In the genomic region with DNA sequence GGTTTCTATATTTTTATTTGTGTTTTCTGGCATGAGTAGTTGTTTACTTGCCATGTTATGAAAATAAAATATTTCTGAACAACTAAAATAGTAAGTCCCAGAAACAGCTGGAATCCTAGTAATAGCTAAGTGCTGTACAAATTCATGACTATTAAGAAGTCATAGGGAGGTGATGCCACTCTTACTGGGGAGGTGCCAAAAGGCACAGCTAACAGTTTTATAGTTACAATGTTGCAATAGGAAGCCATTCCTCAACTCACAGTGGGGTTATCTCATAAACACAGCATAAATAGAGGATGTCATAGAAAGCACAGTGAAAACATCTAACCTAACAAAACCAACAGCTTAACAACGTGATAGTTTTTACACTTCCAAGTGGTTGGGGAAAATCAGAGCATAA, we compare ENCODE assay signal across 24 mouse cellular contexts.
"Had no signal": no experiment of that assay in that cellular context is flagged by ENCODE, and none has a peak within 500 bp of the region (broad histone marks: within the 10 kb centered on the region; RNA-seq: fewer than 3 reads in every experiment).

No protein-coding gene starts in this region.

- H3K36me3 ChIP-seq: heart, embryonic 10.5 days; heart, embryonic 12.5 days; hindbrain, embryonic 10.5 days; hindbrain, embryonic 12.5 days; intestine, embryonic 15.5 days; limb, embryonic 10.5 days; limb, embryonic 12.5 days had no signal

- H3K4me1 ChIP-seq: heart, embryonic 10.5 days; heart, embryonic 12.5 days; hindbrain, embryonic 10.5 days; hindbrain, embryonic 12.5 days; intestine, embryonic 15.5 days; limb, embryonic 10.5 days; limb, embryonic 12.5 days had no signal

- H3K9ac ChIP-seq: heart, embryonic 12.5 days; hindbrain, embryonic 12.5 days; hindbrain, embryonic 14.5 days; intestine, embryonic 15.5 days; limb, embryonic 12.5 days had no signal

- H3K9me3 ChIP-seq: heart, embryonic 10.5 days; heart, embryonic 12.5 days; hindbrain, embryonic 10.5 days; hindbrain, embryonic 12.5 days; intestine, embryonic 15.5 days; limb, embryonic 10.5 days; limb, embryonic 12.5 days had no signal

- H3K27ac ChIP-seq: gastrocnemius, adult 2 months; heart, embryonic 10.5 days; hindbrain, embryonic 10.5 days; hindbrain, embryonic 12.5 days; hindbrain, embryonic 14.5 days; intestine, embryonic 15.5 days; left cerebral cortex, adult 2 months; limb, embryonic 10.5 days; limb, embryonic 12.5 days had no signal

- H3K4me3 ChIP-seq: gastrocnemius, adult 2 months; heart, embryonic 10.5 days; heart, embryonic 12.5 days; hindbrain, embryonic 10.5 days; hindbrain, embryonic 12.5 days; intestine, embryonic 15.5 days; layer of hippocampus, adult 2 months; left cerebral cortex, adult 2 months; limb, embryonic 10.5 days; limb, embryonic 12.5 days had no signal

- ATAC-seq: hindbrain, embryonic 16.5 days; inflammation-experienced regulatory T-cells, adult 6 months; intestine, embryonic 15.5 days; intestine, postnatal 0 days had no signal

- DNase-seq: gastrocnemius, adult 2 months; gastrocnemius, postnatal 14 days; gastrocnemius, postnatal 36 days; heart, adult 18-20 months; heart, postnatal 10 days; heart, postnatal 4 days; kidney, adult 18-20 months; kidney, adult 8-10 months; kidney, postnatal 10 days; kidney, postnatal 25 days; kidney, postnatal 4 days had no signal

- H3K27me3 ChIP-seq: hindbrain, embryonic 12.5 days; intestine, embryonic 15.5 days had no signal

- H3K4me2 ChIP-seq: heart, embryonic 12.5 days; hindbrain, embryonic 12.5 days; hindbrain, embryonic 14.5 days; intestine, embryonic 15.5 days; limb, embryonic 12.5 days had no signal
